Mouse (Mus musculus): ENCODE measurements around the gene Rnf10.

GRCm38 (mm10) chr5:115256909-115257546, 15.7 kb downstream of the Rnf10 start:
- TF ChIP-seq CTCF (IDR thresholded peaks at IDR 0.05; ENCODE audit: control insufficient read depth, insufficient read depth, insufficient replicate concordance, low read depth, low read length) (no peak), POLR2A (IDR thresholded peaks at IDR 0.05; ENCODE audit: control insufficient read depth, low read depth, low read length) (no peak)
